Mouse (Mus musculus) spleen, adult 18-20 months (tissue): Measurements from ENCODE around the gene Neurod4.
"Not testable (repeated sequence)": the region's sequence is repeated elsewhere in the genome, so short reads cannot be mapped to it uniquely, and the experiment has no call there.

Experiments used
- DNase-seq, 2 experiments: peaks; one replicate each; pipeline ENCODE4 v3.0.0; 2022; ENCODE audit warnings: mixed read lengths in 2 of 2

Neurod4 gene

DNA sequence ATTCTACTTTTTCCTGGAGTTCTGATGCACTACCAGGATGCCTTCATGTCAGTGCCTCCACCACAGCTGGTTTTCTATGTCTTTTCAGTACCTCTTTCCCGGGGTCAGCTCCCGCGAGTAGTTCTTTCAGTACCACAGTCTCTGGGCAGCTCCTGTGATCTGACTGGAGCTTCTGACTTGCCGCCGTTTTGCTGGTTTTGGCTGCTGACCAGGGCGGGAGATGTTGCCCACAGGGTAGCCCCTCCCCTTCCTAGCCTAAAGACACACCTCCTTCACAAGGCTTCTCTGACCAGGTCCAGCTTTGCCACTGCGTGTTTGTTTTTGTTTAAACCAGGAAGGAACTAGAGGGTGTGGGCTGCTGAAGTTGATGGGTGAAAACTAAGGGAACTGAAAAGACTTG, at the start of gene Neurod4:
Neurod4 (minus strand) TSS at position 175 of the 400 bp plus-strand sequence.
- DNase-seq: peak in 1 of 2 experiments; percentile 3

DNA sequence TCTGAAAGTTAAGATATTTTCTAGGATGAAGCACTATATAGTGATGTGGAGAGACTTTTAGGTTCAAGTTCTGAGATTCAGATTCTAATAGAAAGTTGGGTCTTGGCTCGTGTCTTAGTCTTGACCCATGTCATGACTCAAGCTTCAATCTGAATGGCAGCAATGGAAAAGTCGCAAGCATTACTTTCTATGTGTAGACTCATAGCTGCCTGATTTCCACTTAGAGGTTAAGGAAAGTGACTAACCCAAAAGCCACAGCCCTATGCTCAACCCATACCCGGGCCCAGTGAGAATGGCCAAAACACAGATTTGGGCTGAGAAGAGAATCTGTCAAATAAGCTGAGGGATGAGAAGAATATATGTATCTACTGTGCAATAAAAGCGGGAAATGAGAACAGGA, 44.2 kb upstream of the Neurod4 start:
- no peak for DNase-seq

DNA sequence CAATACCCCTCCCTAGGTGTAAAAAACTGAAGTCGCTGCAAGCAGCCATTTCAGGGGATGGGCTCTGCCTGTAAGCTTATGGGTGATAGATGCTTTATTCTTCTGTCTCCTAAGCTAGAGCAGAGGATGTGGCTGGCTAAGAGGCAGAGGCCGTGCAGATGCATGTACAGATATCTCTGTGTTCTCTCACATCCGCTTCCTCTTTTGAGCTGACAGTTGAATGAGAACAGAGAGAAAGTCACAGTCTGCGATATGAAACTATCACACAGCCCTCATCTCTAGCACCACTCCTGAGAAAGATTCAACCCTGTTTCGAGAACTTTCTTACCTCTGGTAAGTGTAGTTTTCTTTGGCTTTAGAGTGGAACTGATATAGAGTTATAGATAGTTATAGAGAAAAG, 42.6 kb upstream of the Neurod4 start, which contains the start of gene Tespa1:
Tespa1 (plus strand) TSS at position 234 of the 400 bp plus-strand sequence.
- peak; percentile 38 to 53 for DNase-seq

DNA sequence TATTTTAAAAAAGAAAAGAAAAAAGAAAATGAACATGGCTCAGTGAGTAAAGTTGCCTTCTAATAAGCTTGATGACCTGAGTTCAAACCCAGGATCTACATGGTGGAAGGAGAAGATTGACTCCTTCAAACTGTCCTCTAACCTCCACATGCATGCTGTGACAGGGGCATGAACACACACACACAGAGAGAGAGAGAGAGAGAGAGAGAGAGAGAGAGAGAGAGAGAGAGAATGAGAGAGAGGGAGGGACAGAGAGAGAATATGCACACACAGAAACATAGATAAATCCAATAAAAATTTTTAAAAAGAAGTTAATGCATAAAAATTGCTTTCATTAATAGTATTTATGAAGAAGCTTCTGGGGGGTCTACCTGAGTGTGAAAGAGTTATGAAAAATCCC, 42.0 kb upstream of the Neurod4 start:
- DNase-seq: no peak

DNA sequence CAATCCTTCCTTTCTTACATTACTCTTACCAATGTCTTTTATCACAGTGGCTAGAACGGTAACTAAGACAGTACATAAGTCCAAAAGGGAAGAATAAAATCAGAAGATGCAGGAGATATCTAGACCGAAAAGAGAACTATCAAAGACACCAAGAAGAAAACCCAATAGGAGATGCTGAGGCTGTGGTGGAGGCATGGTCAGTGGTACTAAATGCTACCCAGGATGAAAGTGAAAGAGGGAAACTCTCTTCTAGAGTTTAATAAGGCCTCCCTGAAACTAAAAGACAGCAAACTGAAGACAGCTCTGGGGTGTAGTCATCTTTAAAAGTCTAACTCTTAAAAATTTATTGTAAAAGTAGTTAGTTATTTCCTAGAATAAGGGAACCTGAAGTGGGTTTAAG, 40.7 kb upstream of the Neurod4 start:
- no peak for DNase-seq

DNA sequence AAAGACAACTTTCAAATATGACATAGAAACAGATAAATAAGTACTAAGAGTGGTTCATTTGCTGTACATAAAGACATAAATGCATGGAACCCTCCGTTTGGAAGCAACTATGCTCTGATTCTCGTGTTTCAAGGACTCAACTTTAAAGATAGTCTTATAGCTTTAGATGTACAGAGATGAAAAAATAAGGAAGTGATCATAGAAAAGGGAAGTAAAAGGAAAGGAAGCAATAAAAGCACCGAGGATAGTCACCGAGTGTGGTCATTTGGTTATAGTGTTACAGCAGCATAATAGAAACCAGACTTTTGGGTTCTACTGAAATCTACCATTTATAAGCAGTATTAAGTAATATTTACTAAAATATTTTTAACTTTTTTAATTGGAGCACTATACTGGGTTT, 38.7 kb upstream of the Neurod4 start:
- no peak for DNase-seq

DNA sequence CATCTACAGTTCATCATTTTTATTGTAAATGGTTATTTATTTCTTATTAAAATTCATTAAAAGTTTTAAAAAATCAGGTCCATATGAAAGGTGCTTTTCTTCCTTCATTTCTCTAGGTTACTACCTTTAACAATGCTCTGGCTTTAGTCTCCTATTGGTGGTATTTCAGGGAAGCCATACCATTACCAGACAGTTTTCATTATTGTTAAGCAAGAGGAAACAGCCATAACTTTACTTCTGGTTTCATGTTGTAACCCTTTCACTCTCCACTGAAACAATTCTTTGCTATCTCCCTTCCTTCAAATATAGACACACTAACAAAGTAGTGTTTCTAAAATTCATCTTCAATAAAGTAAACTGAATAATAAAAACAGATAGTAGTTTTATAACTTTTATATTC, 35.8 kb upstream of the Neurod4 start:
- no peak for DNase-seq

DNA sequence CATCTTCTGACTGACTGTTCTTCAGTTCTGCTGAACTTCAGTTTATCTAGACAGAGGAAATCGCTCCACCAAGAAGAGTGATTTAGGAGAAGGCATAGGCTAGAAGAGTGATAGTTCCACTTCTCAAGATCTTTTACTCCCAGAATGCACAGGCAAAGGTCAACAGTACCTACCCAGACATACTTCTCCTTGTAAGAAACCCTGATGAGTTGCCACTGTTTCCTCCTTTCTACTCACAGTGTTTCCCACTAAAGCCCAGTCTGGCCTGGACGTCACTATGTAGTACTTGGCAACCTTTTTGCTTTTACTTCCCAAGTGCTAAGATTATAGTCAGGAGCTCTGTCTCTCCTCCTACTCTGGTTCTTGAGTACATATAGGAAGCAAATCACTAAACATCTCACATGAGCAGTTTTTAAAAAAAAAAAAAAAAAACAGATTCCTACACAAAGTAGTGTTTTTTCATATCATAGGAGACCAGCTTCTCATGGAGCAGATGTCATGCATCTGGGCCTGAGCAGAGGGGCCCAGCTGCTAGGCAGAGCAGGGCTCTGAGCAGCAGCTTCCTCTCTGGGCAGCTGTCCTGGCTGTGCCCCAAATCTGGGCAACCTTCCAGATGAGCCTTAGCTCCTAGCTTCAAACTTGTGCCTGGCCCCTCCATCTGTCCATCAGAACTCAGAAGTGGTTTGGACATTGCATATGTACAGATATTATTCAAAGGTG, 34.2 kb upstream of the Neurod4 start:
- DNase-seq: no peak

DNA sequence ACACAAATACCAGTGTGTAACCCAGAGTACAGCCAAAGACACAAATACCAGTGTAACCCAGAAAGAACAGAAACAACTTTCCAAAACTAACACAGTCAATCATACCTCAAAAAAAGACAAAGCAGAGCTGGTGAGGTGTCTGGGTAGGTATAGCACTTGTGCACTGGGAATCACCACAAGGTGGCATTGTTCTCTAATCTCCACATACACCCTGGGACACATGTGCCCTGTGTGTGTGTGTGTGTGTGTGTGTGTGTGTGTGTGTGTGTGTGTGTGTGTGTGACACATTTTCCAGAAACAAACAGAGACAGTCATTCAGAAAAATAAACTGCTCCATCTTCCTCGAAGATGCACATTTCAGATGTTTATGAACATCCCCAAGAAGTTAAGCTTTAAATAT, 33.5 kb upstream of the Neurod4 start:
- DNase-seq: peak in 1 of 2 experiments; percentile 35

DNA sequence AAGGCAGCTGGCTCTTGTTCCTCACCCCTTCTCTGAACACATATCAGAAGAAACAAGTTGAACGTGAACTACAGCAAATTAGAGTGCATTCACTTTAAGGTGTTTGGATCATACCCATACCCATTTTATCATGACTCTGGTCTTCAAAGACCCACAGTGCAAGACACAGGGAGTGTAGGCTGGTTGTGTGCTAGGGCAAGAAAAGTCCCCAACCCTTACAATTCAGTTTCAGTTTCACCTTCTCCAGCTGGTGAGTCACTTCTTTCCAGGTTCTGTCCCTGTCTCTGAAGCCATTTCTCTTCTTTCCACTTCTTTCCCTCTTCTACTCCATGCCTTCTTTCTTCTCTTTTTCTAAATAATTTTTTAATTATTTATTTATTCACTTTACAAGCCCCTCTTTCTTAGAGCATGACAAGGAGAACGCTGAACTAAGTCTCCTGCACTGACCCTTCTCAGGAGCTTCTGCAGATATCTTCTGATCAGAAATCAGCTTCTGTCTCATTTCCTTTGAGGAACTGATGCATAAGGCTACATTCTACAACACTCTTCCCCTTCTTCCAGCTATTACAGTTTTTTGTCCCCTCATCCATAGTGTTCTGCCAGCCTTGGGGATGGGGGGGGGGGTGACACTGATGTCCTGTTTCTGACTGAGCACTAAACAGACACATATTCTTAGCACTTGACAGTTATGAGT, 31.6 kb upstream of the Neurod4 start:
- DNase-seq: no peak

DNA sequence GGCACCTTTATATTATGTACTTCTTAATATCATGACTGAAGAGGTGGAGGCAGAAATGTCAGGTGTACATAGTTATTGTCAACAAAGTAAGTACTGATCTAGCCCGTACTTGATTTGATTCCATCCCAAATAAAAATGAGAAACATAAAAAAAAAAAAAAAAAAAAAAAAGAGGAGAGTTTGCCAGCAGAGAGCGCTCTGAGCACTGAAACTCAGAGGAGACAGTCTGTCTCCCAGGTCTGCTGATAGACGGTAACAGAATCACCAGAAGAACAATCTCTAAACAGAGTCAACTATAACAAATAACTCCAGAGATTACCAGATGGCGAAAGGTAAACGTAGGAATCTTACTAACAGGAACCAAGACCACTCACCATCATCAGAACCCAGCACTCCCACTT, 24.1 kb upstream of the Neurod4 start:
- DNase-seq: not testable (repeated sequence)

DNA sequence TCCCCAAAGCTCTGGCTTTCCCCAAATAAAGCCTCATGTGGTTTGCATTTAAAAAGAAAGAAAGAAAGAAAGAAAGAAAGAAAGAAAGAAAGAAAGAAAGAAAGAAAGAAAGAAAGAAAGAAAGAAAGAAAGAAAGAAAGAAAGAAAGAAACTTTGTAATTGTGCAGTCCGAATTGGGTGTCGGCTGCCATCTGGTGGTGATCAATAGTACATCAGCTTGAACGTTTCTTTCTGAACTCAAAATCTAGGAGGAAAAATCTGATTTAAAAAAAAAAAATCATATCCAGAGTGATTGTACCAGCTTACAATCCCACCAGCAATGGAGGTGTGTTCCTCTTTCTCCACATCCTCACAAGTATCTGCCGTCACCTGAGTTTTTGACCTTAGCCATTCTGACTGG, 18.7 kb upstream of the Neurod4 start:
- DNase-seq: not testable (repeated sequence)

DNA sequence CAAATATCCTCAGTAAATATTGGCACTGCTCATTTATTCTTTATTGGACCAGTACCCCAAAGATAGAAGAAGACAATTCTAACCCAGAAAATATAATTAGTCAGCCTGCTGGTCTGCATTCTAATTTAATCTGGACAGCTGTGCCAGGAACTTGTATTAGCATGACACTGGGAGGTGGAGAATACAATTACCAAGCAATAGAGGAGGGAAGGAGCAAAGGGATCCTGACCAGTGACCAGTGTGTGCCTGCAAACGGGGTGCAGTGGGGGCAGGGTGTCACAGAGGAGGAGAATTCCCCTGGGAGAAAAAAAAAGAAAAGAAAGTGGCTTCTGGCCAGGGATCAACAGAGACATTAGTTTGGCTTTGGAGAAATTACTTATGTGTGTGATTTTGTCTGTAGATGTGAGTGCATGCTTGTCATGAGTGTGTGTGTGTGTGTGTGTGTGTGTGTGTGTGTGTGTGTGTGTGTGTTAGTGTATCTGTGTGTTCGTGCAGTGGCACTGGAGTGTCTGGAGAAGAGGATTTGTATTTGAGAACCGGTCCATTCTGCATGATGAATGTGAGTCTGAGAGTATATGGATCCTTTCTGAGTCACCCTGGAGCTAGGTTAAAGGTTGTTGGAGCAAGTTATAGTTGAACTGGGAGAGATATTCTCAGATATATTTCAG, 13.8 kb upstream of the Neurod4 start:
- no peak for DNase-seq

DNA sequence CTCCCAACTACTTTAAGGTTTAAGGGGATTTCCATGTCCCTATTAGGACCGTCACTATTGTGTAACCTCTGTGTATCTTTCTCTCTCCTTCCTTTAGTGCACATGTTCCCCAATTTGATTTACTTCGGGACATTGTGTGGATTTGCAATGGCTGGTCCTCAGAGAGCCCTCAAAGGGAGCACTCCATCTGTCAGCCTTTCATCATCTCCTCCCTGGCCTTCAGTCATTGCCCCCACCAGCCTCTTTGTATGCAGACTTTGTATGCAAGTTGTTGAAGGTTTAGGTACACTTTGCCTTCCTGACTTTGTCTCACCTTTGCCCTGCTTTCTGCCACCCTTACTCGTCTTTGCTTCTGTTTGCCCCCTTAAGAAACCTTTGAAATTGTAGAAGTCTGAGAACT, 8.0 kb upstream of the Neurod4 start:
- DNase-seq: no peak

DNA sequence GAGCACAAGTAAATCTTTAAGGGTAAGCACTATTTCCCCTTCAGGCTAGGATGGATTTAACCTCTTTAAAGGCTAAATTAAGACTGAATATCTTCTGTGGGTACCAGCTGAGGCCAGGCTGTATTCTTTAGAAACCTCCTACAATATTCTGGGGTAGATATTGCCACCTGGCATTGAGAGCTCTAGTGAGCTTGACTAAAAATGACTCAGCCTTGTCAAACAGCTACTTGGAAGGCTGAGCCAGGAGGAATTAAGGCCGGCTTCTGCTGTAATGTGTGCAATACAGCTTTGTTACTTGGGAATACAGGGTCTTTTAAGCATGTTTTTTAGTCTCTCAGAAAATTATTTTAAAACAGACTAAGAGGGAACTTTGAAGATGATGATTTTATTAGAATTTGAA, 7.2 kb upstream of the Neurod4 start:
- no peak for DNase-seq

DNA sequence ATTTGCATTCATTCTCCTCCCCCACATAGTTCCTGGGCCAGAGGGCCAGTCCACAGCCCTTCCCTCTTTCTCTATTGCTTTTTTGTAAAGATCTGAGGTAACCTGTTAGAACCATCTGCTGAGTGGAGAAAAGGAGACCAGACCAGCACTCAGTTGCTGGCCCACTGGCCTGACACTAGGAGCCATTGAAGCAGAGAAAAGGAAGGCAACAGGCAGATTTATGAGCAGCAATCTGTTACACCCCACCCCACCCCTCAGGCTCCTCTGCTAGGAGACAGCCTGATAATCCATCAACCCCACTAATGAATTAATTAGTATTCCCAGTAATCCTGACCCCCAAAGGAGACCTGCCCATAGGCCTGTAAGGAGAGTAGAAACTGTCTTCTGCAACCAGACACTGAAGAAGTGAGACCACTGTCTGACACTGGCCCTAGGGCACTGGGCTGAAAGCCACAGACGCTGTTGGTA, 2.0 kb upstream of the Neurod4 start:
- DNase-seq: no peak

DNA sequence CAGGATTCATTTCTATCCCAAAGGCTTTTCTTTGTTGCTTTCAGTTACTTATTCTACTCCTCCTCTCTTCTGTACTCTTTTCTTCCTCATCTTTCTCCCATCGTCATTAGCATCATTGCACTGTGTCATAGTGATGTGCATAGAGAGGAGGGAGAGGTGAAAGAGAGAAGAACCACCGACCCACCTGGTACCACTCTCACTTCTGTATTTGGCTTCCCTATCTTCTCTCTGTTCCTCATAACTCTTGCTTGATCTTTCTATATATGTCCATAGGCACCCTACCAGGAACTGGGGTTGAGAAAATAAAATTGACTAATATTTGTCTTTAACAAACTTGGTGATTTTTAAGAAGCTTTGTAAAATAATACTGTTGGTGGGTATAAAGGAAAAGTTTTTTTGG, 3.5 kb downstream of the Neurod4 start:
- no peak for DNase-seq

DNA sequence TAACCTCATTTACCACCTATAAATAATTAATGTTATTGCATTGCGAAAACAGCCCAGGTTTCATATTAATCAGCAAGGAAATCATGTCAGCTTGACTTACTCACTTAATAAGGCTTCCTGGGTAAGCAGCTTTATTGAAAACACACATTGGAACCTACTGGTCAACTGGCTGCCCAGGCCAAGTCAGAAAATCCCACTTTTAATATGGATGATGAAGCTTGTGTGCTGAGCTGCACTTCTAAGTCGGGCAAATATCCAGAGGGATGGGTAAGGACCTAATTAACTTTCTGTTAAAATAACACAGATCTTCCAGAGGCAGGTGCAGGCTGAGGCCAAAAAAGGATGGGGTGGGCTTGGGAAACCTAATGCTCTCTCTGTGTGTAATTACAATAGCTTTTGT, 4.3 kb downstream of the Neurod4 start:
- no peak for DNase-seq

DNA sequence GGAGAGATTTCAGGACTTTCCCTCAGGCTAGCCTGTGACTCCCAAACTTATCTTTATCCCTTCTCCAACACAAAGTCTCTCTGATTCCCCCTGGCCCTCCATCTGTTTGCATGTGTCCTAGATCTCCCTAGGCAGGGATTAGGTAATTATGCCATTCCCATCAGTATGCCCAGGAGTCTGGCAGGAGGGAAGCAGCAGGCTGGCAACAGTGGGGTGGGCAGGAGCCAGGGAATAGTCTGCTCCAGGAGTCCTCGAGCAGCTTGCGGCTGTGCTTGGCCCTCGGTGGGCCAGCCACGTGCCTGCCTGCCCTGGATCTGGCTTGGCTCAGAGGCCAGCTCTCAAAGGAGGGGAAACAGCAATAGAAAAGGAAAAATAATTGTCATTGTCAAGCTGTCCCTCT, 16.8 kb downstream of the Neurod4 start:
- DNase-seq: no peak

DNA sequence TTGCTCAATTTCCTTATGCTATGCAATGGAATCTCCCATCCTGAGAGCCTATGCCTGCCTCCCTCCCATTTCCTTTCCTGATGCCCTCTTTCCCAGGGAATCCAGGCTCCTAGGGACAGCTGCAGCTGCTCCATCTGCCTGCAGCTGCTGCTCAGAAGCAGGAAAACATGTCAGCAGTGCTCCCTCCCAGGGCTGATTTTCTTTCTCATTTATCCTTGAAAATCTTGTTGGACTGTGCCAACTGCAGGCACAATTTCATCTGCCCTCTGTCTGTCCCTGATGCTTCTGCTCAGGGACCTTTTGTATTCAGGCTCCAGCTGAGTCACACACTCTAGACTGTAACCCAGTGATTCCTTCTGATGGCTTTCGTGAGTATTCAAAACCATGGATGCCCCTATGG, 20.6 kb downstream of the Neurod4 start:
- DNase-seq: no peak

DNA sequence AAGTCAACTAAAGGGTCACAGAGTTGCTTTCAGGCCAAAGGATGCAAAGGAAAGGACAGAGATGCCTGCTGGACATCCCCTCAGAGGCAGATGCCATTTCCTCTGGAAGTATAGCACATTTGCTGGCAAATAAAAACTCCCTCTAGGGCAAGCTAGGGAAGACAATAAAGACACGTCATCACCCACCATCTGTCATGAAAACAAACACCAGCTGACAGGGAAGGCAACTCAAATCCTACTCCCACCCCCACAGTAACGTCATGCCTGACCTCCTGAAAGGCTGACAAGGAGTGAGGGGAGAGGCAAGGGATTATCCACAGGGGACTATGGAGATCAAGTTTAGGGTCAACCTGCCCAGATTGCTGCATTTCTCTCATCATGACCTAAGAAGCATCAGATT, 35.8 kb downstream of the Neurod4 start:
- DNase-seq: no peak

DNA sequence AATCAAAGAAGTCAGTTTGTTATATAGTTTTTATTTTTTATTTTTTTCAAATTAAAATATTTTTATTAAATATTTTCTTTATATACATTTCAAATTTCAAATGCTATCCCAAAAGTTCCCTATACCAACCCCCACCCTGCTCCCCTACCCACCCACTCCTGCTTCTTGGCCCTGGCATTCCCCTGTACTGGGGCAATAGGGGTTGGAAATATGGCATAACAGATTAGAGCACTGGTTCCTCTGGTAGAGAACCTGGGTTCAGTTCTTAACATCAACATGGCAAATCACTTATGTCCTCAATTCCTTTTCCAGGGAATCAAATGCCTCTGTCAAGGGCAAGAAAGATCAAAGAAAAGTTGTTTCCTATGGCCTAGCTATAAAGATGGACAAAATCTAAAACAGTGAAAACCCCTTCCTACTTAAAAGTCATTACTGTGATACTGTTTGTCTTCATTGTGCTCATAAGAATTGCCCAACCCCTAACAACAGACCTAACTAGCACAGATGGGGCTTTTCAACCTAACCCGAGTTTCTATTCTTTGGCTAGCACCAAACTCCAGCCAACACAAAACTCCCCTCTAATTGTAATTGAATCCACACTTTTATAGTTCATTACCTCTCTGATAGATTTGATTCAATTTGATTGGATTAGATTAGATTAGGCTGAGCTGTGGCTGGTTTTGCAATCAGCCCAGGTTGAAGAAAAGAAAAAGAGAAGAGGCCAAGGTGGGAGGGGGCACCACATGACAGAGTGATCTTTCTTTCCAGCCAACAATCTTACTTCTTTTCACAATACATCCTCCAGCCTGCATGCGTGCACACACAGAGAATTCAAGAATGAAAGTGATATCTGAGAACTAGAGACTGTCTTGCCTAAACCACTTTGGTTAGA, 41.5 kb downstream of the Neurod4 start:
- DNase-seq: no peak

DNA sequence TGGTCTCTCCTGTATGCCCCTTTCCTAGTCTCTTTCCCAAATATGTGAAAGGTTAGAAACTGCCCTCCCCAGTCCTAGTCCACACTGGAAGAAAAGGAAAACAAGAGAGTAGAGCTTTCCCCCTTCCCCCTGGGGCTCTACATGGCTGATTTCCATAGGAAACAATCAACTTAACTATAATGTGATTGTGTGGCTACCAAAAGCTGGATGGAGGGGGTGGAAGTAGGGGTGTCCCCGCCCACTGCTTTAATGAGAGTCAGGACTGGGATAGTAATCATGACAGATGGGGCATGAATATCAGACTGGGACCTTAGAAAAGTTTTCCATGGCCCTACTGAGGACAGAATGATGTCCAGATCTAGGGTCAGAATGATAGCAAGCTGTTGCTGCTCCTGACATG, 45.5 kb downstream of the Neurod4 start:
- DNase-seq: no peak
